Mouse (Mus musculus) WW6 (cell line): Measurements from ENCODE around the gene Prdm5.

ENCODE experiments used
- DNase-seq: peaks from one replicate; pipeline ENCODE4 v3.0.0-alpha.2; 2013; ENCODE audit warnings: low read depth, low spot score

Prdm5 gene

DNA sequence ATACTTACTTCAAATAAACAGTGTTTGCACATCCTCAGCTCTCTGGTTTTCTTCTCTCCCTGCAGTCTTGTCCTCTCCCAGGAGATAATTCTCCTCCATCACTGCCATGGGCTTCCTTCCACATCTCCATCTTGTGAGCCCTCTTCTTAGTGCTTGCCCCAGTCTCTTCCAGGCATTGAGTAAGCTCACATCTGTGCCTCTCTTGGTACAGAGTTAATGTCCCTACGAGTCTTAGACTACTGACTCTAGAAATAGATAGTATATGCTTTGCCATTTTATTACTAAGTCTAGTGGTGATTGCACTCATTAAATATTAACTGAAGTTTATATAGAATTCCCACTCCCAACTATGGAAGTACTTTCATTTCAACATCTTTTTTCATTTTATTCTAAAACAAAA, 154.0 kb downstream of the Prdm5 start:
- no peak for DNase-seq

GRCm38 (mm10) chr6:65933177-65933576, 154.4 kb downstream of the Prdm5 start:
- peak; percentile 40 for DNase-seq

GRCm38 (mm10) chr6:65935566-65936281, 156.9 kb downstream of the Prdm5 start:
- DNase-seq = no peak

DNA sequence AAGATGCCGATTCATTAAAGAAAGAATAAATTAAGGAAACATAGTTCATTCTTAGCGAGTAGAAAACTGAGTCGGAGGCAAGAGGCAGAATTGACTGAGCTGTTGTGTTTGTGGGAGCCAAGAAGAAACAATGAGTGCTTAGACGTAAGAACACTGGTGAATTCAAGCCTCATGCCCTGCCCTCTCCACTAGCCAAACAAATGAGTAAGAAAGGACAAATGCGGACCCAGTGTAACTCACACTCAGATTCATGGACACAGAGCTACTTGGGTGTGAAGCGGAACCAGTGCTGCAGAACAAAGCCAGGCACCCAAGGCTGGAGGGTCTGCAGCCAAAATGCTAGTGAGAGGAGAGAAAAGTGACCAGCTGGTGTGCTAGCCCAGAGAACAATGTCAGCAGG, 171.7 kb downstream of the Prdm5 start:
- DNase-seq = no peak

DNA sequence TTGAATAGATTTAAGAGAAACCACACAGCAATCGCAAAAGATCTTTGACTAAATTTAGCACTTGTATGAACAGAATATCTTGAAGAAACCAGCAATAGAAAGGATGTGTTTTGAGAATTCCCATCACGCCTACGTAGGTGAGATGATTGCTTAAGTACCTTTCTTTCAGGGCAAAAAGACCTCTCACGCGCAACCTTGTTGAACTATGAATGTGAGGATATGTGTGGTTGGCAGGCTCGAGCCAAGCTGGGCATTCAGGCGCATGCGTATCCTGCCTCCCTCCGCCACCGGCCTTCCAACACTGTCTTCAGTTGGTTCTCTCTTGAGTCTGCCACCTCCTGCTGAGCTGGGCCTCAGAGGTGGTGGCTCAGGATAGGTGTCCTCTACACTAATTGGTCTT, 173.5 kb downstream of the Prdm5 start, which contains the start of gene 4930544G11Rik:
TSS of gene 4930544G11Rik (plus strand) at position 301 of the 400 bp plus-strand sequence.
- DNase-seq = no peak

GRCm38 (mm10) chr6:65969386-65970111, 190.8 kb downstream of the Prdm5 start:
- DNase-seq = no peak

GRCm38 (mm10) chr6:65970410-65970809, 191.6 kb downstream of the Prdm5 start:
- DNase-seq = no peak
